Mouse (Mus musculus) 3T3-L1 (cell line): ENCODE data around the gene Nr1h3.

Experiments used
- DNase-seq: peaks from one replicate; pipeline ENCODE4 v3.0.0-alpha.2; 2015; ENCODE audit warnings: low read depth, low spot score

The Nr1h3 gene

GRCm38 (mm10) chr2:91202222-91202971, at the start of gene Nr1h3, which contains the start of gene Acp2:
TSS of gene Nr1h3 (minus strand) at chr2:91202834.
TSS of gene Acp2 (plus strand) at chr2:91202885.
- DNase-seq = peak; percentile 98

GRCm38 (mm10) chr2:91252001-91252400, 49.4 kb upstream of the Nr1h3 start:
- no peak for DNase-seq

DNA sequence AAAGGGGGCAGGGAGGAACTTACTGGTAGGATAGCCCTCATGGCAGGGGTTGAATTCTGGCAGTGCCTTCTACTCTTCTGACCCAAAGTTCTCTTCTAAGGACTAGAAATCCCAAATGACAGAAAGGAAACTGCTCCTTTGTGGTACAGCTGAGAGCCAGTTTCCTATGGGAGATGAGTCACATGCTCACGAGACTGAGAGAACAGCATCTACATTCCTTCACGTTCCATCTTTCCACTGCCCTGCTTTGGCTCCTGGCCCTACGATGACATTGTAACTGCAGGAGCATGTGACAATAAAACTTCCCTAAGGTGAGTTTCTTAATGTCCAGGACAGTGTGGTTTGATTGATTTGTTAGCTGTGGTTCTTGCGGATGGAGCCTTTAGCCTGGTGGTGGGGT, 45.7 kb upstream of the Nr1h3 start:
- peak; percentile 90 for DNase-seq

GRCm38 (mm10) chr2:91244557-91245228, 42.1 kb upstream of the Nr1h3 start:
- DNase-seq = no peak

- peak; percentile 86 for DNase-seq
Observed at GRCm38 (mm10) chr2:91243416-91243815, 40.8 kb upstream of the Nr1h3 start.

- DNase-seq = peak; percentile 77
Observed at GRCm38 (mm10) chr2:91242547-91242946, 39.9 kb upstream of the Nr1h3 start.

- DNase-seq = peak; percentile 72
Observed at GRCm38 (mm10) chr2:91237511-91238080, 35.0 kb upstream of the Nr1h3 start.

GRCm38 (mm10) chr2:91236601-91237510, 34.2 kb upstream of the Nr1h3 start, which contains the start of gene Ddb2:
TSS of gene Ddb2 (minus strand) at chr2:91236982.
- peak; percentile 97 for DNase-seq

- DNase-seq = no peak
Observed at GRCm38 (mm10) chr2:91229735-91230134, 27.1 kb upstream of the Nr1h3 start.

GRCm38 (mm10) chr2:91223614-91224013, 21.0 kb upstream of the Nr1h3 start:
- DNase-seq = peak; percentile 40

DNA sequence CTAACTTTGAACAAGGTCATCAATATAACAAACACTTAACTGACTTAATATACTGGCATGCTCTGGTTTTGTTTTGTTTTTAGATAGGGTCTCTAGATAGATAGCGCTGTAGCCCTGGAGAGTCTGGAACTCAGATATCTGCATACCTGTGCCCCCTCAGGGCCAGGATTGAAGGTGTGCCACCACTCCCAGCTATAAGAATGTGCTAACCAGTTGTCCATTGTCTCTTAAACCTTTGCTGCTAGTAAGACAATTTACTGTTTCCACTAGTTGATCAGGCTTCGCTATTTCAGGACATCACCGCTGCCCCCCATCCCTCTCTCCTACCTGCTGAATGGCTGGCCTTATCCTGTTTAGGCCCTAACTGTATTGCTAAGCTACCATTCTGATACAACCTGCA, 17.9 kb upstream of the Nr1h3 start:
- DNase-seq = no peak

GRCm38 (mm10) chr2:91217032-91217431, 14.4 kb upstream of the Nr1h3 start:
- no peak for DNase-seq

- peak; percentile 39 for DNase-seq
Observed at GRCm38 (mm10) chr2:91213311-91213710, 10.7 kb upstream of the Nr1h3 start.

GRCm38 (mm10) chr2:91206254-91206775, 3.7 kb upstream of the Nr1h3 start:
- no peak for DNase-seq

DNA sequence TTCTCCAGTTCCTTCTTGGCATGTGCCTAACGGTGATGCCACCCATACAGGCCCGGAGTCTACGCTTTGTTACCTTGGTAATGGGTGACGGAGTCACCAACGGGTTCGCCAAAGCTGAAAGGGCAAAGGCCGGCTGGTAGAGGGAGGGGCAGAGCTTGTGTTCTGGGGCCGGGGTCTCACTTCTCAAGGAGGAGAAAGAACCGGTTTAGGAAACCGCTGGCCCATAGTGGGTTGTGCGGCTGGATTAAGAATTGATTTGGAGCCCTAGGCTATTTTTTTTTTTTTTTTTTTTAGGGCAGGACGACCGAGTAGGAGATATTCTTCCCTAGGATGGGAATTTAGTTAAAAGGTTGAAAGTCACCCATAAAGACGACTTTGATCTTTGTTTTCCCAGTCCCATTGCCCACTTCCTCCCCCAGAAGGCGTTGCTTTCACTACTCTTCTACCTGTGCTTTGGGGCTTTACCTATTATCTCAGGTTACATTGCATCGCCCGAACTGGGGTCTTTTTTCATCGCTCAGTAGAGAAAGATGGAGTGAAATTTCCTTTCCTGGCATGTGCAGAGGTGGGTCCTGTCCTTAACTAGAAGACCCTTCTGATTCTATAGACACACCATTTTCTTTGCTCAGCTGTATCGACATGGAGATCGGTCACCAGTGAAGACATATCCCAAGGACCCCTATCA, 480 bp upstream of the Nr1h3 start:
- DNase-seq = no peak

- no peak for DNase-seq
Observed at GRCm38 (mm10) chr2:91198888-91199287, 3.7 kb downstream of the Nr1h3 start.

DNA sequence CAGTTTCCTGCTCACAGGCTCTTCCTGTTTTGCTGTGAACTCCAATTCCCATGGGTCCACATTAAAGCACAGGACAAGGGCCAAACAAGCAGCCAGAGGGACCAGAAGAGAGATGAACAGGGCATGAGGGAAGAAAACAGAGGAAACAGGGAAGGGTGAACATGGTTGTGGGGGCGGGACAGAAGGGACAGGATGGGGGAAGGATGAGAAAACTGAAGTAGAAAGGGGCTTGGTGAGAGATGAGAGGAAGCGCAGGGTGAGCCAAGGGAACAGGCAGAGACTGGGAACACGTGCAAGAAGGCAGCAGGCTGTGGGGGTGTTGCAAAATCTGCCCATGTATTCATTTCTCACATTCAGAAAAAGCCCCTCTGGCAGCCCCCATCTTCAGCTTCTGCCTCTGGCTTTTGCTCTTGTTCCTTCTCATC, 6.0 kb downstream of the Nr1h3 start:
- DNase-seq = no peak

DNA sequence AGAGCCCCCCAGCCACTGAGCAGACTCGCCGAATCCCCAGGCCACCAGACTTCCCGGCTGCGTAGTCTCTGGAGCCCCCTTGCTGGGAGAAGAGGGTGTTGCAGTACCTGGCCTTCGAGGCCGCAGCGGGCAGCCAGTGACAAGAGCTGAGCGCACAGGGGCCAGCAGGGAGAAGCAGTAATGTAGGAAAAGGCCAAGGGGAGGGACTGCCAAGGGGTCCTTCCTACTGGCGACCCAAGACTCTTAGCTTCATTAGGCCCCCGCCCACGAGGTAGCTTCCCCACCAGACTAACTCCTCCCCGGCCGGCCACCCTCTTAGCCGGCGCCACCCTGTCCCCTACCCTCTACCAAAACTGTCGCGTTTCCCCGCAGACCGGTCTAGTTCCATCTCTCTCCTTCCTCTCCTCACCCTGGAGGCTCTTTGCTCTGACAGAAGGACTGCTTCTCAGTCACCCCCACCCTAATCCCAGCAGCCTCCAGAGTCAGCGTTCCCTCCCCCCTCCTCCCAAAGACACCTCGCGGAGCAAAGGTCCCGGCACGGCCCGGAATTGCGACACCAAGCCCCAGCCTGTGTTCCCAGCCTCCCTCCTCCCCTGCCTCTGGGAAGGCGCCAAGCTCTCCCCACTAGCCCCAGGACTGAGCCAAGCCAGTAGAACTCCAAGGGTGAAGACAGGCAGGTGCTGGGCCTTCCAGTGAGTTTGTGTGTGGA, 7.9 kb downstream of the Nr1h3 start:
- peak; percentile 63 for DNase-seq

GRCm38 (mm10) chr2:91190501-91190900, 12.1 kb downstream of the Nr1h3 start:
- no peak for DNase-seq

GRCm38 (mm10) chr2:91187431-91187830, 15.2 kb downstream of the Nr1h3 start:
- DNase-seq = peak; percentile 94
